Mouse (Mus musculus) gastrocnemius, adult 2 months (tissue): ENCODE results near the gene Cdh23. TPM values are rescaled to one million over a fixed set of nuclear protein-coding genes. Genes with fewer than 3 reads are reported as not detected.

Source experiments
- DNase-seq: peaks from one replicate; pipeline ENCODE4 v3.0.0; 2022
- H3K27ac ChIP-seq: fragments of 200-600 bp; 2 replicates; pipeline ENCODE4 v1.8.1; 2022; ENCODE audit warnings: mild to moderate bottlenecking
- H3K4me3 ChIP-seq: fragments of 200-600 bp; 2 replicates; pipeline ENCODE4 v1.8.1; 2022; ENCODE audit warnings: mild to moderate bottlenecking, moderate library complexity
- CTCF ChIP-seq: fragments of 200-600 bp; IDR thresholded peaks from 2 replicates; pipeline ENCODE4 v1.8.1; 2022; ENCODE audit warnings: antibody characterized with exemption, mild to moderate bottlenecking, moderate library complexity
- intact Hi-C: fragments of 180-260 bp; cut with DNase I; formaldehyde crosslinking; loops from one replicate; pipeline ENCODE4 v1.15.1; 2025
- total RNA-seq, 2 experiments: library from RNA; stranded (reverse); gene quantifications; 2 replicates each; pipeline ENCODE4 v1.2.3; 2021

The Cdh23 gene
- total RNA-seq, 2 experiments from 2014 or later: 1.8 to 2.8 TPM

DNA sequence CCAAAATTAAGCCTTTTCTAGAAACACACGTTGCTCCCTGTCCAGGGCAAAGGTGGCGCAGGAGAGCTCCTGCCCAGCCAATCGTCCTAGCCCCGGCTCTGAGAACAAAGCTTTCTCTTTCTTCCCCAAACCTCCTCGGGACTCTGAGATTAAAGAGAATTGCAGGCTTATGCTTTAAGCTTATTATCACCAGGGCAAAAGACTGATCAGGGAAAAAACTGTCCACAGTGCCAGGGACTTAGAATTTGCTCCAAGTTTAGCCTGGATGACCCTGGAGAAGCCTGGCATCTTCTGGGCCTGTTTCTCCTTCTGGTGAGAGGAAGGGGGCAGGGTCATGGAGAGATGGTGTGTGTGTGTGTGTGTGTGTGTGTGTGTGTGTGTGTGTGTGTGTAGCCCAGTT lies 434.8 kb downstream of the Cdh23 start:
- H3K27ac ChIP-seq: peak overlapping the region; percentile 24; the same call in 1 of the 2 replicates
- no peak overlapping the region for H3K4me3 ChIP-seq
- intact Hi-C loops: no loop called here
- TF ChIP-seq CTCF: no peak
- DNase-seq: no peak

DNA sequence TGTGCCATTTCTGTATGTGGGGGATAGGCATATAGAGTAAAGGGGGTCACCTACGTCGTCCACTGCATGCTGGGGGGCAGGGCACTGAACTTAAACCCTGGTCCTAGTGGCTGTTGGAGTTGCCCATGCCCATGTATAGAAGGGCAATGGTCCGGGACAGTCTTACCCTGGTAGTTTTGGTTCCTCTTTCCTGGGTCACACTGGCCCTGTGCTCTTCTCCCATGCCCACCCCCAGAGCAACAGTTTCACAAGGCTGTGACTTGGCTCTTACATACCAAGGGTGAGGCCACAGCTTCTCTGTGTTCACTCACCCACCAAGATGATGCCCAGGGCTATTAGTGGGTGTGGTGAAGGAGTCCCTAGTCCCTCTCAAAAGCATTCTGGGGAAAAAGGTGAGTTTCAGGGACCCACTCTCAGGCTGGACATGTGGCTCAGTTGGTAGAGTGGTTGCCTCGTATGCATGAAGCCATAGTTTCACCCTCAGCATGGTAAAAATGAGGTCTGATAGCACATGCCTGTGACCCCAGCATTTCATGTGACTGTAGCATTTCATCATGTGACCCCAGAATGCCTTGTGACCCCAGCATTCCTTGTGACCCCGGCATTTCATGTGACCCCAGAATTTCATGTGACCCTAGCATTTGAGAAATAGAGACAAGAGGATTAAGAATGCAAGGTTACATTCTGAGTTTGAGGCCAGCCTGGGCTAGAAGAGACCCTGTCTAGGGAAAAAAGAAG lies 435.6 kb downstream of the Cdh23 start:
- intact Hi-C loops: no loop called here
- TF ChIP-seq CTCF: no peak
- H3K27ac ChIP-seq: no peak overlapping the region; the same call in 1 of the 2 replicates
- DNase-seq: no peak
- no peak overlapping the region for H3K4me3 ChIP-seq

DNA sequence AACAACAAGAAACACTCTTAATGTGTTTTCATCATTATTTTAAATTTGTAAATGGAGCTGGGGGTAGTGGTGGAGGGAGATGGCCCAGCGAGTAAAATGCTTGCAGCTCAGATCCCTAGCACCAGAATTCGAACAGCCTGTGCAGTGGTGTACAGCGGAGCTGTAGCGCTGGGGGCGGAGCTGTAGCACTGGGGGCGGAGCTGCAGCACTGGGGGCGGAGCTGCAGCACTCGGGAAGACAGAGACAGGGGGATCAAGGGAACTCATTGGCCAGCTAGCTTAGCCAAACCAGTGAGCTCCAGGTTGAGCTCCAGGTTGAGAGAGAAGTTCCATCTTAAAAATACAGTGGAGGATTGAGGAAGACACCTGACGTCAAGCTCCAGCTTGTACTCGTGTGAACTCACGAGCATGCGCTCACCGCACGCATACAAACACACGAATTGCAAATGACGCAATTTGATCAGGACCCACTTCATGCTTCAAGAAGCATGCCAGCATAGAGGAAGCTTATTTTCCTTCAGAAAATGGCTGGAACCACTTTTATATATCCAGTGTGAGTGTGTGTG lies 438.9 kb downstream of the Cdh23 start:
- H3K4me3 ChIP-seq: no peak overlapping the region
- TF ChIP-seq CTCF: no peak
- intact Hi-C loops: loop anchor here (10.0 kb wide), 1 partner anchor 363 kb away; no protein-coding TSS in a partner anchor
- no peak for DNase-seq
- no peak overlapping the region for H3K27ac ChIP-seq

DNA sequence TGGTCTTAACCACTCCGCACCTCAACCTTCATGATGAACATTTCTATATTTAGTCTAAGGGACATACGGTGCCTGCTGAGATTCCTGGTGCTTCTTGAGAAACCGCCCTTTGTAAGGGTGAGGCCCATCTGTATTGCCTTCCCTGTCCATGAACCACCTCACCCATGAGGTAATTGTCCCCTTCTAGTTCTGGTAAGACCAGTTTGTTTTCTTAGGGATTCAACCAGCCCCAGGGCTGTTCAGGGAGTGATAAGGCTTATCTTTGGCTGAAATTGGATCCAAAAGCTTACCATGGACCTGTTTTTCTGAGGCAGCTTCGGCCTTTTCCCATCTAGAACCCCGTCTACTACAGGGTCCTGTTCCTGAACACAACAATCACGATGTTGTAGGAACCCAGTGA lies 440.2 kb downstream of the Cdh23 start:
- intact Hi-C loops: loop anchor here (10.0 kb wide), 1 partner anchor 361 kb away; no protein-coding TSS in a partner anchor

More for the DNA sequence above, 440.2 kb downstream of the Cdh23 start:
- Histone ChIP-seq H3K4me3 (no peak overlapping the region), H3K27ac (no peak overlapping the region)
- TF ChIP-seq CTCF: no peak
- no peak for DNase-seq

Other genes starting within 250 kb of the Cdh23 start
- gene Slc29a3, start 56.3 kb upstream of the Cdh23 start, total RNA-seq: 1 to 10 TPM; 1.4 to 2.7 TPM
- gene Unc5b, start 135.1 kb upstream of the Cdh23 start, total RNA-seq: 1 to 10 TPM; 1.4 to 2.9 TPM